Mouse (Mus musculus): ENCODE results near the gene Actn3.
A peak's percentile ranks its signal among the peaks of the same experiment; 100 is the strongest.
"Not testable (repeated sequence)": the region's sequence is repeated elsewhere in the genome, so short reads cannot be mapped to it uniquely, and the experiment has no call there.

Actn3 gene

DNA sequence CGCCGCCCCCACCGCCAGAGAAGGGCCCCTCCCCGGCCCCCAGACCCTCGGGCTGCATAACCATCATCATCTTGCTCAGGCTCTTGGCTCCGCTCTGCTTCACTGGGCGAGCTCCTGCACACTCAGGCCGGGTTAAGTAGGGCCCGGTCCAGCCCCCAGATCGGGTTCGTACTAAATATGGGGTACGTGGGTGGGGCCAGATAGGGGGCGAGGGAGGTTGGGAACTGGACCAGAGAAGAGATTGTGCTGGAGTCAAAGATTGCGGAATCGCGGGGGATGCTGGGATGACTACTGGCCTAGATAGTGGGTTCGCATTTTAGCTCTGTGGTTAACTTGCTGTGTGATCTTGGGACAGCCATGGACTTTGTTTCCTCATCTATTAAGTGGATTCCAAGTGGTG, at the start of gene Actn3:
TSS of gene Actn3 (minus strand) at position 125 of the 400 bp plus-strand sequence.
- no peak for DNase-seq

DNA sequence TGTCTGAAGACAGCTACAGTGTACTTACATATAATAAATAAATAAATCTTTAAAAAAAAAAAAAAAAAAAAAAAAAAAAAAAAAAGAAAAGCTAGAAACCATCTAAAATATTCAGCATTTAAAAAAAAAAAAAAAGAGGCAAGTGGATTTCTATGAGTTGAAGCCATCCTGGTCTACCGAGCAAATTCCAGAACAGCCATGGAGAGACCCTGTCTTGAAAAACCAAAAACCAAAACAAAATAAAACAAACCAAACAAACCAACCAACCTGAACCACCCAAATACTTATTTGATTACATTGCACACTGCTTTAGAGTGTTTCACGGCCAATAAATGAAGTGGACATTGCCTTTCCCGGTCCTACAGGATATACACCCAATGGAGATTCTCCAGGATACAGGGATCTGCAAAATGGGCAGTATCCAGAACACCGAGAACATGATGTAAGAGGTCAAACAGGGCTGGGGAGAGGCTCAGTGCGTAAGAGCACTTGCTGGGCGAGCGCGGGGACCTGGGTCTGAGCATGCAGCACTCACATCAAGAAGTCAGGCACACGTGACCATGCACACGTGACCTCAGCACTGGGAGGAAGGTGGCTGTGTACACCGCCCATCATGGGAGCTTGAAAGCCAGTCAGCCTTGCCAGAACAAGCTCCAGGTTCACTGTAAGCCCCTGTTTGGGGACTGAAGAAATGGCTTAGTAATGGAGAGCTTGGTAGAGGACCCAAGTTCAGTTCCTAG, 47.6 kb upstream of the Actn3 start:
- no peak for DNase-seq

DNA sequence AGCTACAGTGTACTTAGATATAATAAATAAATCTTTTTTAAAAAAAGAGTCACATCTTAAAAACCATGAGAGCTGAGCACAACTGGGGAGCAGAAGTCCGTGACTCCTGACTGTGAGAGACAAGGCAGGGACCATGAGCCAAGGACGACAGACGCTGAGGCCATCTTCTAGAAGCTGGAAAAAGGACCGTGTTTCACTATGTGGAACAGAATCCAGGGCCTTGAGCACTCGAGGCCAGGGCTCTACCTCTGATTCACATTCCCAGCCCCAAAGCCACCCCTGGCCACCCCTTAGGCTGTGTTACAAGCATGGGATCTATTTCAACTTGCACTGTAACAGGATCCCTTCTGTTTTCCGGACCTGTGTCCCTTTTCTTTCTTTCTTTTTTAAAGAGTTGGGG, 41.9 kb upstream of the Actn3 start:
- no peak for DNase-seq

DNA sequence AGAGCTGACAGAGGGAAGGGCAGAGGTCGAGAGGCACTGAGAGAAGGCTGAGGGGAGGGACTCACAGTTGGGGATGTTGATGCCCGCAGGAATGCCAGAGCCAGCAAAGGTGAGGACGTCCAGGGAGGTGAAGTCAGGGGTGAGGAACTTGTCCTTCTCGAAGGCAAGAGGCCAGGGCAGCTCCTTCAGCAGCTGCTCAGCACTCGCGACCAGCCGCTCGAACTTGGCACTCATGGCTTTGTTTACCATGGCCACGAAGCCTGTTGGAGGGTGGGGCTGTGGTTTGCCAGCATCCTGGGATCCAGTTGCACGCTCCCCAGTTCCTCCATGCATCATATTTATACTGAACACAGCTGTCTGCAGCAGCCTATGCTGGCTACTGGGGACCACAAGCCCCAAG, 39.1 kb upstream of the Actn3 start:
- DNase-seq = no peak

DNA sequence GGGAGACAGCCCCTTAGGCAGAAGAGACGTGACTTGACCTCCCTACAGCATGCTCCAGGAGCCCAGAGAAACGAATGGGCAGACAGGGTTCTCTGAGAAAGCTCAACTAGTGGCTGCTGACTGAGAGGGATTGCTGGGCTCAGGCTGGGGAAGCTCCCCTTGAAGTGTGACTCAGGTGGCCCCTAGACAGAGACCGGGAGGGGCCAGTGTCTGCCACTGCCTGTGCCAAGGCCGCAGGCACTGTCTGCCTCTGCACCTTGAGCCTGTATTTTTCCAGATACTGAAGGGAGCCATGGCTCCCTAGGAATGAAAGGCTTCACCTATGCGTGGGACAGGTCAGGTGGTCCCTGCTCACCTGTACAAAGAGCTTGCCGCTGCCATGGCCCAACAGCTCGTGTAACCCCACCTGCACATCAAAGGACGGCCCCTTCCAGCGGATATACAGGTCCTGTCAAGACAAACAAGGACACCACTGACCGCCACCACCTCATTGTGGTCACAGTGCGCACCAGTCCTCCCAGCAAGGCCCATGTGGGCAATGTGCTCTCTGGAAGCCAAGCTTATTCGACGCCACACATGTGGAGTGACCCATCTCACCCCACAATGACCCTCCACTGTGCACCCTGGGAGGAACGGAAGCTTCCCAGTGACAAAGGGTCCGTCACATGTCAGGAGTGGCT, 38.4 kb upstream of the Actn3 start:
- no peak for DNase-seq

DNA sequence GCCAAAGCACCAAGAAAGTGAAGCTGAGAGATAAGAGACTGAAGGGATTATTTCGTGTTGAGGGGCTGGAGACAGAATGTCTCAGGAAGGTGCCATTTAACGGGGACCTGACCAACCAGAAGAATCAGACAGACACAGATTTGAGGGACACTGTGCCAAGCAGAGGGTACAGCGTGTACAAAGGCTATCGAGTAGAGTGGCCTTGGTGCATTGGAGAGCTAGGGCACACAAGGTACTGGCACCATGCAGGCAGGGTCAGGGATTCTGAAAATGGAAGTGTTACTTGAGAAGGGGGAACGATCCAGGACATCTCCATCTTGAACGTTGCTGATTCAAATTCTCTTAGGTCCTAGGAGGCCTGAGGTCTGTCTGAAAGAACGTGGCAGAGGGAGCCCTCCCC, 31.7 kb upstream of the Actn3 start:
- no peak for DNase-seq

DNA sequence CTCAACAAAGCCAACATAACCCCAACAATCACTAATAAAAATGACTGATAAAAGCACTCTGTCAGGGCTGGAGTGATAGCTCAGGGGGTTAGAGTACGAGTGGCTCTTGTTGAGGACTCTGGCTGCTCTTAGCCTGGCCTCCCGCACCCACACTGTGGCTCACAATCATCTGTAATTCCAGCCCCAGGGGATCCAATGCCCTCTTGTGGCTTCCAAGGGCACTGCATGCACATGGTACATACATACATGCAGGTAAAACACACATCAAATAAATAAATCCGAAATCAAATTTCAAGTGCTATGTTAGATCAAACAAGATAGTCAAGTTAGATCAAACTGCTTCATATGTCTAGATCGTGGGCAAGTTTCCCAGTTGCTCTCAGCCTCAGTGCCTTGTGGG, 30.4 kb upstream of the Actn3 start:
- DNase-seq = no peak

DNA sequence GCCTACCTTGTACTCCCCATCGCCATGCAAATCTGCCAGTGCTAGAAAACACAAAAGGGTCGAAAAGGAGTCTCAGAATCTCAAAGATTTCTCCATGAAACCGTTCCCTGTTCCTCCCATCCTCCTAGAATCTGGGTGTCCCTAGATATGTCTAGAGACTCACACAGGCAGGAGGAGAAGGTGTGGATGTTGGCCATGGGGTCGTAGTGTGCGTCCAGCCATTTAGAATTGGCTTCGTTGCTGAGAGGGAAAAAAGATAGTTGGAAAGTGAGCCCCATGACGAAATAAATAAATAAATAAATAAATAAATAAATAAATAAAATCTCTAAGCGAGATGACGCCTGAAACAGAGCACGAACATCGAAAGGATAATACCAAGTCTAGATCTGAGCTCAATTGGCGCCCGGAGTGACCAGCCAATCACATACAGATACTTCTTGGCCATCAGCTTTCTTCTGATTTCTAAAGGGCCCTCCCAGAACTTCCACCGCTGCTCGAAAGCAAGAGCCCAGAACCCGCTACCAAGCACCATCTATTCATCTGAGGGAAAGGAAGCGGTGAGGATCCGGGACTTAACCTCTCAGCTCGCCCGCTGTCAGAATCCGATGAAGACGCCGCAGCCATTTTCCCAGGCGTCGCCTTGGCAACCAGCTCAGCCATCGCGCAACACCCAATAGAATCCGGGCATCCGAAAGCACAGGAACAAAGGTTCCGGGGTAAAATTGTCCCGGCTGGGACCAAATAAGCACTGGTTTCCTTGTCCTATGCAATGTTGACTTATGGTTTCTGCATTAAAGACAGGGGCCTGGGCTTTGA, 28.5 kb upstream of the Actn3 start, which contains the start of gene Bbs1:
TSS of gene Bbs1 (minus strand) at position 650 of the 816 bp plus-strand sequence.
- DNase-seq = peak; percentile 78

DNA sequence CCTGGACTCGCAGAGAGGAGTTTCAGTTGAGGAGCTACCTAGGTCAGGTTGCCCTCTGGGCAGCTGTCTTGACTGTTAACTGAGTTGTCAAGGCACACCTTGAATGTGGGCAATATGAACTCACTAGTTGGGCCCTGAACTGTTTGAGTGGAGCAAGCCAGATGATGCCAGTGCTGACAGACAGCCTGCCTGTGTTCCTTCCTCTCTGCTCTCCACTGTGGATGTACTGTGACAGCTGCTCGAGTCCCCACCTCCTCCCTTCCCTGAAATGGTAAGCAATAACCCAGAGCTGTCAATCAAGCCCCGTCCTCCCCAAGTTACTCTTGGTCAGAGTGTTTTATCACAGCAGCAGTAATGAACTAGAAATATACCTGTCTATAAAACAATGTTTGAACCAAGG, 22.2 kb upstream of the Actn3 start:
- DNase-seq = no peak

DNA sequence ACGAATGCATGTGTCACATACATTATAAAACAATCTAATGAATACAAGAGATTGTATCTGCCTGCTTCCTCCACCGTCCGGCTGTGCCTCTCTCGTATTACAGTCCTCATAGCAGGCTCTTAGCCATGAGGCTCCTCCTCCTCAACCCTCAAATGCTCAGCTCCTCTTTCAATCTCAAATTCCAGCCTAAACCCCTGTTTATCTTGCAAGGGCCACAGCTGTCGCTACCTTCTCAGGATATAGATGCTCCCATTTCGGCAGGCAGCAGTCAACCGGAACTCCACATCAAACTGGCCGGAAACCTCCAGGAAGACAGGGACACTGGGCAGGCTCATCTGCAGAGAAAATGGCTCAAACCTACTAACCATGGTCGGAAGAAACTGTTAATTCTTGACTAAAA, 21.3 kb upstream of the Actn3 start:
- DNase-seq = no peak

DNA sequence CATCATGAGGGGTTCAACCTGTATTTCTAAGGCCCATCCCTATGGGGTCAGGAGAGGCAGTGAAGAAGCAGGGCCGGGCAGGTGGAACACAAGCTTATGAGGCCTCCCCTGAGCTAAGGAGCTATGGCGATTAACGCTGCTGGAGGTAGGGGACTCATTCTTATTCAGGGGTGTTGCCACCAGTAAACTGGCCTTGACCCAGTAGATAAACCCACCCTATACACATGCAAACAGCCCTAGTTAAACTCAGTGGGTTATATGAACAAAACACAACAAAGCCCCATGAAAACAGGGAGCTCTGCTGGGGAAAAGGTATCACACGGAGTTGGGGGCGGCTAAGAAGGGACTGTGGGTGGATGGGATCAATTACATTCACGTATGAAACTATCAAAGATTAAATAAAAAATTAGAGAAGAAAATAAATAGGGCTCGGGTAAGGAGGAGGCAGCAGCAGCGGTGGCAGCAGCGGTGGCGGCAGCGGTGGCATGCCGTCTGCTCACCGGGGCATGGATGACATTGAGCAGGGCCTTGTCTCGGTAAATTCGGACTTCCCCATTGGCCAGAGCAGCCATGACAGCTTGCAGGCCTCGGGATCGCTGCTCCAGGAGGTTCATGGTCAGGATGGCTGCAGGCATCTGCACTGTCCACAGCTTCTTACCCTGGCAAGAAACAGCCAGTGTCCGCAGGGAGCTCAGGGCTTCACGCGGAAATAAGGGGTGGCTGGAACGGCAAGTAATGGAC, 19.2 kb upstream of the Actn3 start:
- no peak for DNase-seq

DNA sequence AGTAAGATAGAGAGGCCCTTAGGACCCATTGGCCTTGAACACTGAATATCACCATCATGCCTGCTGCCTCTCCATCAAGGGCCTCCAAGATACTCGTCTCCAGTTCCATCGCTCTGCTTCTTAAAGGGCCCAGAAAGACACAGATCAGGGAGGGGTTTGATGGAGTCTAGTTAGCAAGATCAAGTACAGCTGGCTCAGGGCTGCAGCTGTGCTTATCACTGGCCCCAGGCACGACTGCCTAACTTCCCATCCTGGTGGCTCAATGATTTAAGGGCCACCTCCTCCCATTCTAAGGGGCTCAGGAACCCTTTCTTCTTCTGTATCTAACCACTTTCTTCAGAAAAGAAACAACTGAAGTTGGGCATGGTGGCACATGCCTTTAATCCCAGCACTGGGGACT, 14.1 kb upstream of the Actn3 start:
- no peak for DNase-seq

DNA sequence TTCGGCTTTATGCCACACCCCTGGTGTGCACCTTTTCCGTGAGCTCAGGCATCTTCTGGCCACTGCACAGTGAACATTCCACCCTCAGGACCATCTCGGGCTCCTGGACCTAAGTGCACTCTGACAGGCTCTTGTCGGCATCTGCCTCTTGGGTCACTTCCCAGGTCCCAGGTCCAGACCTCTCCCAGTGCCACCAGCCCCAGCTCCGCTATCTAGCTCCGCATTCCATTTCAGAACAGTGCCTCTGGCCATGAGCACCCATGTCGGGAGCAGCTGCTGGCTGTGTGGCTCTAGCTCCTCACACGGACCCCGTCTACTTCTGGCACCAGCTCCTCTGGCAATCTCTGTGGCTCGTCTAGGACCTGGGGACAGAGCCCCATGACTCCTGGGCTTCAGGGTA, 12.1 kb upstream of the Actn3 start:
- no peak for DNase-seq

DNA sequence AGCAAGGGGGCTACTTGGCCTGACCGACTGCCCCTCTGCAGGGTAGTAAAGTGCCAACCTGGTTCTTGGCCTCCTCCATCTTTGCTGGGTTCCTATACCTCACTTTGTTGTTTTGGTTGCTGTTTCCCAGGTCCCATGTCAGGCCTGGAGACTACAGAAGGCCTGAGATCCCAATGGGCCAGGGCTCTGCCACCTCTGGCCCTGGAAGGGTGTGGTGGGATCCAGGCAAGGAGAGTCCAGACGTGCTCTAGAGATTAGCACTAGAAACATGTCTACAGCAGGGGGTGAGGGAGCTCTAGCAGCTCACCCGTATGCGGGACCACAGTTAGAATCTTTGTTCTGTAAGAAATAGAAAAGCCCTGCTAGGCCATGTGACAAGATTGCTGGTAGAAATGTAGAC, 6.3 kb upstream of the Actn3 start:
- DNase-seq = no peak

DNA sequence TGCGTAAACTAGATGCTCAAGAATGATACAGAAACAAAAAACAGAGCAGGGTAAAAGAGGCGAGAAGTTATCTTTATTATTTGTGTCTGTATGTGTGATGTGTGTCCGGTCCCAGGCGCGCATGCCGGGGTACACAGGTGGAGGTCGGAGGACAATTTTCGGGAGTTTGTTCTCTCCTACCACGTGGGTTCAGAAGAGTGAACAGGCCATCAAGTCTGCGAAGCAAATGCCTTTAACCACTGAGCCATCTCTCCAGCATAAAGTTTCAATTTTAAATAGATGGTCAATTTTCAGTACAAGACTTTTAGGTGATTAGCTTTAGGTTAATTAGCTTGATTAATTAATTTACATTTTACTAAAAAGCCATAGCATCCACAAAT, 1.6 kb upstream of the Actn3 start:
- no peak for DNase-seq

DNA sequence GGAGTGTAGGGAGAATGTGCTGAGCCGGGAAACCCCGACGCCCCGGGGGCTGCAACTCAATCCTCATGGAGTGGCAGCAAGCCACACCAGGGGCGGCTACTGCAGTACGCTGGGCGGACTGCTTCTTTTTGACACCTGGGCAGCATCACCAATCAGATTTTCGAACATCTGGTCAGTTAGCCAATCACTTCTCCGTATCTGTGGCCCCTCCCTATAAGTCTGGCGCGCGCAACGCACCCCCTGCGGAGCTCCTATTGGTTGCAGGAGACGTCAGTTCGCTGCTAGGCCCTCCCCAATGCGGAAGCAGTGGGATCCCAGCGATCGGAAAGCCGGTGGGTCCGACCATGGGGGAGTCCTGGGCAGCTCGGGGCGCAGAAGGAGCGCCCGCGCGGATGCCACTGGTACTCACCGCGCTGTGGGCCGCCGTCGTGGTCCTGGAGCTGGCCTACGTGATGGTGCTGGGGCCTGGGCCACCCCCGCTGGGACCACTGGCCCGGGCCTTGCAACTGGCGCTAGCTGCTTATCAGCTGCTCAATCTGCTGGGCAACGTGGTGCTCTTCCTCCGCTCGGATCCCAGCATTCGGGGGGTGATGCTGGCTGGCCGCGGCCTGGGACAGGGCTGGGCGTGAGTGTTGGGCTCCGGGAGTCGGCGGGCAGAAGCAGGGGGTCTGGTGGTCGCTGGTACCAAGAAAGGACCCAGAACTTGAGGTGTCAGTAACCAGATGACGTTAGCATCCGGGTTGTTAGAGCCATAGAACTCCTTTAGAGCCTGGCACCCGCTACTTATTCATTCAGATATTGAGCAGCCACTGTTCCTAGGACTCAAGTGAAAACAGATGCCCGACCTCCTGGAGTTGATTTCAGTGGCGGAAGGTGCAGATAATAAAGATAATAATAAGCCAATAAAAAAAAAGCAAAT, 955 bp upstream of the Actn3 start, which contains the start of gene Zdhhc24:
TSS of gene Zdhhc24 (plus strand) at position 264 of the 919 bp plus-strand sequence.
- peak; percentile 95 for DNase-seq

DNA sequence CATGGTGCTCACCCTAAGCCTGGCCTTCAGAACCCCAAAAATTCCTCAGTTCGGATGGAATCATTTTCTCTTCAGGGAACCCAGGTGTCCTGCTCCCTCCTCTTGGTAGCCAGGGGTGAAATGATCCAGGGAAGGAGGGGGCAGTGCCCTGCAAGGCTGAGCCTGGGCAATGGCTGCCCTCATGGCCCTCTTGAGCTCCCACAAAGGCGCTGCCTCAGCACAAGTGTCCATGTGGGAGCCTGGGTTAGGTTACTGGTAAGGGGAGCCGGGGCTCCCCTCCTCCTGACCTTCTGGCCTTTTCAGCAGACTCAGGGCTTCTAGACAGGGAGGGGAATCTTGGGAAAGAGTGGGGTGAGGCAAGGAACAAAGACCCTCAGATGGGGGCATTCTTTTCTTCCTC, 954 bp downstream of the Actn3 start:
- no peak for DNase-seq

DNA sequence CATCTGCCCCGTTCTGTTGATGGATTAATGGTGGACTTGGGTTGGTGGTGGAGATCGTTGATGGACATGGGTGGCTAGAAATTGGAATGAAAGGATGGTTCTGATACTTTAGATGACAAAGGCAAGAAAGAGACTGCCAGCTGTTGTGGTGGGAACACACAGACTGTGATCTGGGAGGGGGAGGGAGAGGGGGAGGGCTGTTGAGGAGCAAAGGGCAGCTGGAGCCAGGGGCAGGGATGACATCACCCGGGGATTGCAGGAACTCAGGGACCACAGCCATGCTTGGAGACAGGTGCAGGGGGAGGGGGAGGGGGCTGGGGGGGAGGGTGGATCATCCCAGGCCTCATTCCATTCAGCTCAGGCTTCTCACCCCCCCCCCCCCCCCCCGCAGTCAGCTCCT, 1.5 kb downstream of the Actn3 start:
- no peak for DNase-seq

DNA sequence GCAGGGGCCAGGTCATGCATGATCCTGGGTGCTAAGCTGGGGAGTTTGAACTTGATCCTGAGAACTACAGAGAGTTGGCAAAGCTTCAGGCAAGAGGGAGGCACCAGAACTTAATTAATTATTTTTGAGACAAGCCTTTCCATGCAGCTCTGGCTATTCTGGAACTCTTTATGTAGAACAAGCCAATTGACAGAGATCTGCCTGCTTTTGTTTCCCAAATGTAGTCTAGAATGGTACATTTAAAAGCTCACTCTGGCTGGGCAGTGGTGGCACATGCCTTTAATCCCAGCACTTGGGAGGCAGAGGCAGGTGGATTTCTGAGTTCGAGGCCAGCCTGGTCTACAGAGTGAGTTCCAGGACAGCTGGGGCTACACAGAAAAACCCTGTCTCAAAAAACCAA, 3.1 kb downstream of the Actn3 start:
- DNase-seq = not testable (repeated sequence)

DNA sequence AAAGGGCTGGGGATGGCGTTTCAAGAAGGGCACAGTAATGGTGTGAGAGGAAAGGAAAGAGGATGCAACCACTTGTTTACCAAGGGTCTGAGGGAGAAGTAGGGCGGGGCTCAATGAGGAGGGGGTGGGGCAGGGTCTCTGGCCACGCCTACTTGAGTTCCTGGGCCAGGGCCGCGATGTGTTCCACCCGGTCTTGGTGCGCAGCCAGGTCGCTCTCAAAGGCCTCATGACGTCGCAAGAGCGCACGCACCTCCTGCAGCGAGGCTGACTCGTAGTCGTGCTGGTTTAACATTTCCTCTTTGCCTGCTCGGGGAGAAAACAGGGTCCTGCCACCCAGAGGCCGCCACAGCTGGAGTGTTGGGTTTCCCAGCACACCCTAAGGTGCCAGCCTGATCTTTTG, 12.6 kb downstream of the Actn3 start:
- no peak for DNase-seq

DNA sequence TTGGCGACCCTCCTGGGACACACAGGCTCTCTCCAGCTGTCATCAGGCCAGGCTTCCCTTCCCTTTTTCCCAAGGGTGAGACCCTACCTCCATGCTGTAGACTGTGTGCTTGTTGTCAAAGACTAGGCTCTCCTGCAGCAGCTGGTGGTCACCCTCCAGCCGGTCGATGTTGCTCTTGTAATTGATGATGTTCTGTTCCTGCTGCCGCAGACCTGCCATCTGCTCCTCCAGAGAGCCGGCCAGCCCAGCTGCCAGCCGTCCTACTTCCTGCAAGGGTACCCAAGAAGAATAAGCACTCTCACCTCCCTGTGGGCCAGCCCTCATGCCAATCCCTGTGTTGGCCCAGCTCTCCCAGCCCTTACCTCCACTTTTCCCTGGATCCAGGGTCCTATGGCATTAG, 14.7 kb downstream of the Actn3 start:
- no peak for DNase-seq

DNA sequence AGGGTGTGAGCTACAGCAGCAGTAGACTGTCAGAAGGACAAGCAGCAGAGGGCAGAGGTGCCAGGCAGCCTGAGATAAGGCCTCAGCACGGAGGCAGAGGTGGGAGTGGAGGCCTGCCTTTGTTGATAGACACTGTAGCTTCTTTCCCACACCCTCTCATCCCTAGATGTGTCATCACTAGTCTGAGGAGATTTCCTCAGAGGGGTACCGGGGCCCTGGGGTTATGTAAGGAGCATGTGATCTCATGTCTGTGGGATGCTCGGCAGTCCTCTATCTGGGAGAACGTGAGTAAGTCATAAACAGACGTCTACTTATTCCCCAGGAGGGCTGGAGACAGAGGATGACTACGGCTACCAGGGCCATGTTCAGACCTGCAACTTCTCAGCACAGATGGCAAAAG, 18.6 kb downstream of the Actn3 start:
- DNase-seq = peak; percentile 62
